Mouse (Mus musculus): ENCODE data around the gene Cnr2. TPM values are rescaled to one million over a fixed set of nuclear protein-coding genes. Genes with fewer than 3 reads are reported as not detected.

Gene Cnr2
- polyA plus RNA-seq, 1 experiment from 2014 or later: 0.71 TPM

GRCm38 (mm10) chr4:135958354-135958753 lies 63.2 kb downstream of the Cnr2 start:
- Histone ChIP-seq H3K9ac (ENCODE audit: low read length) (no peak overlapping the region), H3K9me3 (replicated peaks; ENCODE audit: control insufficient read depth, low read length) (no peaks in the 10 kb centered on the region), H3K4me3 (ENCODE audit: low read length) (no peak overlapping the region), H3K27me3 (ENCODE audit: control insufficient read depth, insufficient read depth, low read length) (no peaks in the 10 kb centered on the region), H3K4me1 (ENCODE audit: control insufficient read depth, insufficient read depth, low read length) (peaks cover 7% of the 10 kb centered on the region), H3K4me2 (ENCODE audit: low read depth, low read length) (no peak overlapping the region), H3K36me3 (ENCODE audit: control insufficient read depth, insufficient read depth) (peaks cover 15% of the 10 kb centered on the region), H3K27ac (ENCODE audit: low read length) (no peak overlapping the region)
- ATAC-seq (replicated peaks; ENCODE audit: extremely low read depth, insufficient read depth, low FRiP score): no peak
- 69% methylated on average over 8 of the region's 8 CpGs for WGBS

- H3K36me3 ChIP-seq (ENCODE audit: control insufficient read depth, insufficient read depth): peaks cover 15% of the 10 kb centered on the region
- no peaks in the 10 kb centered on the region for H3K27me3 ChIP-seq (ENCODE audit: control insufficient read depth, insufficient read depth, low read length)
- H3K9me3 ChIP-seq (replicated peaks; ENCODE audit: control insufficient read depth, low read length): no peaks in the 10 kb centered on the region
- H3K4me2 ChIP-seq (ENCODE audit: low read depth, low read length): no peak overlapping the region
- H3K4me3 ChIP-seq (ENCODE audit: low read length): no peak overlapping the region
- WGBS: 21% methylated on average over 5 of the region's 5 CpGs
- no peak overlapping the region for H3K27ac ChIP-seq (ENCODE audit: low read length)
- no peak for ATAC-seq (replicated peaks; ENCODE audit: extremely low read depth, insufficient read depth, low FRiP score)
- peaks cover 19% of the 10 kb centered on the region for H3K4me1 ChIP-seq (ENCODE audit: control insufficient read depth, insufficient read depth, low read length)
- H3K9ac ChIP-seq (ENCODE audit: low read length): no peak overlapping the region
Observed at GRCm38 (mm10) chr4:135960717-135961116, 65.5 kb downstream of the Cnr2 start.

GRCm38 (mm10) chr4:135961709-135962108 lies 66.5 kb downstream of the Cnr2 start:
- no peak for ATAC-seq (replicated peaks; ENCODE audit: extremely low read depth, insufficient read depth, low FRiP score)
- no peak overlapping the region for H3K27ac ChIP-seq (ENCODE audit: low read length)
- 82% methylated on average over 5 of the region's 5 CpGs for WGBS

GRCm38 (mm10) chr4:135962198-135962597 lies 67.0 kb downstream of the Cnr2 start:
- H3K4me2 ChIP-seq (ENCODE audit: low read depth, low read length): no peak overlapping the region

More at GRCm38 (mm10) chr4:135961709-135962108, 66.5 kb downstream of the Cnr2 start:
- Histone ChIP-seq H3K4me2 (ENCODE audit: low read depth, low read length) (no peak overlapping the region), H3K4me1 (ENCODE audit: control insufficient read depth, insufficient read depth, low read length) (peaks cover 19% of the 10 kb centered on the region), H3K36me3 (ENCODE audit: control insufficient read depth, insufficient read depth) (peaks cover 14% of the 10 kb centered on the region), H3K4me3 (ENCODE audit: low read length) (no peak overlapping the region), H3K27me3 (ENCODE audit: control insufficient read depth, insufficient read depth, low read length) (no peaks in the 10 kb centered on the region), H3K9me3 (replicated peaks; ENCODE audit: control insufficient read depth, low read length) (no peaks in the 10 kb centered on the region), H3K9ac (ENCODE audit: low read length) (no peak overlapping the region)

GRCm38 (mm10) chr4:135962946-135963345 lies 67.8 kb downstream of the Cnr2 start:
- Histone ChIP-seq H3K4me2 (ENCODE audit: low read depth, low read length) (peak overlapping the region; percentile 91), H3K27ac (ENCODE audit: low read length) (peak overlapping the region; percentile 92), H3K9ac (ENCODE audit: low read length) (peak overlapping the region; percentile 95), H3K36me3 (ENCODE audit: control insufficient read depth, insufficient read depth) (peaks cover 20% of the 10 kb centered on the region), H3K4me1 (ENCODE audit: control insufficient read depth, insufficient read depth, low read length) (peaks cover 19% of the 10 kb centered on the region), H3K27me3 (ENCODE audit: control insufficient read depth, insufficient read depth, low read length) (no peaks in the 10 kb centered on the region), H3K9me3 (replicated peaks; ENCODE audit: control insufficient read depth, low read length) (no peaks in the 10 kb centered on the region), H3K4me3 (ENCODE audit: low read length) (peak overlapping the region; percentile 66)
- WGBS: 6% methylated on average over 15 of the region's 15 CpGs
- ATAC-seq (replicated peaks; ENCODE audit: extremely low read depth, insufficient read depth, low FRiP score): 0 out of 2 replicates have a peak, but pooled peaks have one; percentile 10

More at GRCm38 (mm10) chr4:135962198-135962597, 67.0 kb downstream of the Cnr2 start:
- Histone ChIP-seq H3K4me3 (ENCODE audit: low read length) (no peak overlapping the region), H3K4me1 (ENCODE audit: control insufficient read depth, insufficient read depth, low read length) (peaks cover 19% of the 10 kb centered on the region), H3K27me3 (ENCODE audit: control insufficient read depth, insufficient read depth, low read length) (no peaks in the 10 kb centered on the region), H3K9ac (ENCODE audit: low read length) (no peak overlapping the region), H3K27ac (ENCODE audit: low read length) (no peak overlapping the region), H3K36me3 (ENCODE audit: control insufficient read depth, insufficient read depth) (peaks cover 16% of the 10 kb centered on the region), H3K9me3 (replicated peaks; ENCODE audit: control insufficient read depth, low read length) (no peaks in the 10 kb centered on the region)
- WGBS: 85% methylated on average over 7 of the region's 7 CpGs
- ATAC-seq (replicated peaks; ENCODE audit: extremely low read depth, insufficient read depth, low FRiP score): no peak

GRCm38 (mm10) chr4:135963457-135964193 lies 68.4 kb downstream of the Cnr2 start, which contains the start of gene Gale:
Gene Gale (plus strand): TSS chr4:135963727.
- Histone ChIP-seq H3K9ac (ENCODE audit: low read length) (peak within 1 kb of the TSS; percentile 95), H3K4me2 (ENCODE audit: low read depth, low read length) (peak within 1 kb of the TSS; percentile 98), H3K27ac (ENCODE audit: low read length) (peak within 1 kb of the TSS; percentile 92), H3K9me3 (replicated peaks; ENCODE audit: control insufficient read depth, low read length) (no peaks in the 10 kb centered on the region), H3K36me3 (ENCODE audit: control insufficient read depth, insufficient read depth) (peaks cover 23% of the 10 kb centered on the region), H3K4me3 (ENCODE audit: low read length) (peak within 1 kb of the TSS; percentile 66), H3K4me1 (ENCODE audit: control insufficient read depth, insufficient read depth, low read length) (peaks cover 19% of the 10 kb centered on the region), H3K27me3 (ENCODE audit: control insufficient read depth, insufficient read depth, low read length) (no peaks in the 10 kb centered on the region)
- ATAC-seq (replicated peaks; ENCODE audit: extremely low read depth, insufficient read depth, low FRiP score): peak; percentile 93
- under 1% methylated on average over 56 of the region's 56 CpGs for WGBS

GRCm38 (mm10) chr4:135964426-135964825 lies 69.2 kb downstream of the Cnr2 start:
- Histone ChIP-seq H3K4me3 (ENCODE audit: low read length) (peak overlapping the region; percentile 66), H3K9me3 (replicated peaks; ENCODE audit: control insufficient read depth, low read length) (no peaks in the 10 kb centered on the region), H3K27me3 (ENCODE audit: control insufficient read depth, insufficient read depth, low read length) (no peaks in the 10 kb centered on the region), H3K27ac (ENCODE audit: low read length) (peak overlapping the region; percentile 46), H3K9ac (ENCODE audit: low read length) (peak overlapping the region; percentile 85), H3K4me2 (ENCODE audit: low read depth, low read length) (peak overlapping the region; percentile 98), H3K4me1 (ENCODE audit: control insufficient read depth, insufficient read depth, low read length) (peaks cover 19% of the 10 kb centered on the region), H3K36me3 (ENCODE audit: control insufficient read depth, insufficient read depth) (peaks cover 31% of the 10 kb centered on the region)
- no peak for ATAC-seq (replicated peaks; ENCODE audit: extremely low read depth, insufficient read depth, low FRiP score)
- 2% methylated on average over 12 of the region's 12 CpGs for WGBS

- H3K4me3 ChIP-seq (ENCODE audit: low read length): no peak overlapping the region
- H3K27me3 ChIP-seq (ENCODE audit: control insufficient read depth, insufficient read depth, low read length): no peaks in the 10 kb centered on the region
- peak overlapping the region; percentile 98; the same call in 1 of the 2 replicates for H3K4me2 ChIP-seq (ENCODE audit: low read depth, low read length)
- peaks cover 32% of the 10 kb centered on the region for H3K36me3 ChIP-seq (ENCODE audit: control insufficient read depth, insufficient read depth)
- H3K9me3 ChIP-seq (replicated peaks; ENCODE audit: control insufficient read depth, low read length): no peaks in the 10 kb centered on the region
- peak overlapping the region; percentile 85; the same call in 1 of the 2 replicates for H3K9ac ChIP-seq (ENCODE audit: low read length)
- no peak for ATAC-seq (replicated peaks; ENCODE audit: extremely low read depth, insufficient read depth, low FRiP score)
- peaks cover 19% of the 10 kb centered on the region for H3K4me1 ChIP-seq (ENCODE audit: control insufficient read depth, insufficient read depth, low read length)
- no peak overlapping the region for H3K27ac ChIP-seq (ENCODE audit: low read length)
- 74% methylated on average over 9 of the region's 9 CpGs for WGBS
Observed at GRCm38 (mm10) chr4:135965113-135965512, 69.9 kb downstream of the Cnr2 start.

- Histone ChIP-seq H3K36me3 (ENCODE audit: control insufficient read depth, insufficient read depth) (peaks cover 34% of the 10 kb centered on the region), H3K4me1 (ENCODE audit: control insufficient read depth, insufficient read depth, low read length) (peaks cover 20% of the 10 kb centered on the region), H3K27ac (ENCODE audit: low read length) (no peak overlapping the region), H3K27me3 (ENCODE audit: control insufficient read depth, insufficient read depth, low read length) (no peaks in the 10 kb centered on the region), H3K4me2 (ENCODE audit: low read depth, low read length) (no peak overlapping the region), H3K9ac (ENCODE audit: low read length) (no peak overlapping the region), H3K9me3 (replicated peaks; ENCODE audit: control insufficient read depth, low read length) (no peaks in the 10 kb centered on the region), H3K4me3 (ENCODE audit: low read length) (no peak overlapping the region)
- no peak for ATAC-seq (replicated peaks; ENCODE audit: extremely low read depth, insufficient read depth, low FRiP score)
- 90% methylated on average over 16 of the region's 16 CpGs for WGBS
Observed at GRCm38 (mm10) chr4:135966283-135966682, 71.1 kb downstream of the Cnr2 start.

Measured in heart, embryonic 16.5 days (tissue).